Mouse (Mus musculus) hindlimb bud, embryonic 11.5 days (tissue): ENCODE measurements at regions not wholly inside any gene's neighbourhood (a gene's known extent, or its start where the extent isn't known, plus 50 kb on each side); places are given as distances from the start of the nearest gene placed in this dataset.
"Not testable (repeated sequence)": the region's sequence is repeated elsewhere in the genome, so short reads cannot be mapped to it uniquely, and the experiment has no call there.

Experiments
- DNase-seq: peaks from one replicate; pipeline ENCODE4 v3.0.0-alpha.2; 2012; ENCODE audit warnings: low read depth, low spot score; ENCODE audit errors: extremely low spot score

DNA sequence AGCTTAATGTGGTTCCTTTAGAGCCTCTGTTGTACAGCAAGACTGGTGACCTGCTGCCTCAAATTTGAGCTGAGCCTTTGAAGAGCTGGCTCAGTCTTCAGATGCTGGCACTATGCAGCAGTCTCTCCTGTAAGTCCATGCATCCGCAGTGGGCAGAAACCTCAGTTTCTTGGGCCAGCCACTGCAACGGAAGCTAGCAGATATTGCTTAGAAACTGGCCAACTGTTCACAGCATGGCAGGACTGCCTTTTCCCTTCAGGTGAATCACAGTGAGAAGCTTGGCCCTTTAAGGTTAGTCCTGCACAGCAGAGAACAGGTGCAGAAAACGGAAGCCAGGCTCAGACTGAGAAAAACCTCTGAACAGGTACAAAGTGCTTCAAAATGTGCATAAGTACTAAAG is 1976.8 kb upstream of the G6pd2 start:
- DNase-seq = no peak

DNA sequence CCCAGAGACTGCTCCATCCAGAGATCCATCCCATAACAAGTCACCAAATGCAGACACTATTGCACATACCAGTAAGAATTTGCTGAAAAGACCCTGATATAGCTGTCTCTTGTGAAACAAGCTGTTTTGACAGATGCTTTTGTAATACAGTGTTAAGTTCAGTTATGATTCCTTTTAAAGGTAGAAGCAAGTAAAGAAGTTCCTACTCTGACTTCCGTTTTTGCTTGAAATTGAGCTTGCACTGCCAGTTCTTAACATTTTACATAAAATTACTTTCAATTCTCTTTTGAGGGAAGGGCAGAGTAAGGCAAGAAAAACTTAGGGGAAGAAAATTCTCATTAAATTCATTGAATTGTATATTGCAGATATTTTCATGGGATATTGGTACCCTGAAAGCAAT is 1962.9 kb upstream of the G6pd2 start:
- DNase-seq = no peak

DNA sequence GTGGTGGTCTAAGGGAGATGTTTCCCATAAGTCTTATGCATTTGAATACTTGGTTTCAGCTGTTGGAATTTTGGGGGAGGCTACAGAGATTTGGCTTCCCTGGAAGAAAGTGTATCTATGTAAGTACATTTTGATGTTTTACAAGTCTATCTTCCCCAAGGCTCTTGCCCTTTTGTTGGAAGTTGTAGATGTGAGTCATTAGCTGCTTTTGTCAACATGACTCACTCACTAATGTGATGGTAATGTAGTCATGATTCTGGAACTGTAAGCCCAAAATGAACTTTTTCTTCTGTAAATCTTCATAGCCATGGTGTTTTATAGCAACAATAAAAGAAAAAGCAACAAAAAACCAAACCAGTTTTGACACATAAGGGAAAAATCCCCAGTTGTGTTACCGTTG is 1961.0 kb upstream of the G6pd2 start:
- DNase-seq = no peak

GRCm38 (mm10) chr5:59893952-59894724 is 1914.5 kb upstream of the G6pd2 start:
- no peak for DNase-seq

DNA sequence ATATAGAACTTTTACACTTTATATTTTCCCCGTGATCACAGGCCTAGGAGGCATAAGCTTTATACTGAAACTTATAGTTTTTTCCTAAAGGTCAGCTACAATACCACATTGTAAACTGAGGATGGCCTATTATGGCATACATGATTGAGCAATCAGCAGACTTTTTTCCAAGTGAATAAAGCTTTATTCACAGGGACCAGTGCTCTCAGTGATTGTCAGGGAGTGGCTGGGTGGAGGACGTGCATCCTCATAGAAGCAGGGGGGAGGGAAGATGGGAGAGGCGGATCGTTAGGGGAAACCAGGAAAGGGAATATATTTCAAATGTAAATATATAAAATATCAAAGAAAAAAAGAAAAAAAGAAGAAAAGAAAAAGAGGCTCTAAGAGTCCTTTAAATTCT is 1886.7 kb upstream of the G6pd2 start:
- no peak for DNase-seq

- DNase-seq = no peak
Observed at GRCm38 (mm10) chr5:59940861-59941260, 1867.8 kb upstream of the G6pd2 start.

DNA sequence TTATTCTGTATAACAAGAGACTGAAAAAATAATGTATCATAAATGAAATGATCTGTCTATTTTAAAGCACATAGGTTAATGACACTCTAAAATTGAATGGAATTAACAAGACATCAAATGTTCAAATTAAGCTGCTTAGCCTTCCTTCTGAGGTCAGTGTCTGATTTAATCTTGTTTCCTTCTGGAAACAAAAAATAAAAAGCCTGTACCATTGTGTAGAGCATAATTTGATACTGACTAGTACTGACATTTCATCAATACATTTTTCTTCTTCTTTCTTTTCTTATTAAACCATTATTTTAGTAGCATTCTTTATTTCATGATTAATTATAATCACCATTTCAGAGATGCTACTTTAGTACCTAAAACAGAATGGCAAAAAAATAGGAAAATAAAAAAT is 1862.9 kb upstream of the G6pd2 start:
- DNase-seq = no peak

DNA sequence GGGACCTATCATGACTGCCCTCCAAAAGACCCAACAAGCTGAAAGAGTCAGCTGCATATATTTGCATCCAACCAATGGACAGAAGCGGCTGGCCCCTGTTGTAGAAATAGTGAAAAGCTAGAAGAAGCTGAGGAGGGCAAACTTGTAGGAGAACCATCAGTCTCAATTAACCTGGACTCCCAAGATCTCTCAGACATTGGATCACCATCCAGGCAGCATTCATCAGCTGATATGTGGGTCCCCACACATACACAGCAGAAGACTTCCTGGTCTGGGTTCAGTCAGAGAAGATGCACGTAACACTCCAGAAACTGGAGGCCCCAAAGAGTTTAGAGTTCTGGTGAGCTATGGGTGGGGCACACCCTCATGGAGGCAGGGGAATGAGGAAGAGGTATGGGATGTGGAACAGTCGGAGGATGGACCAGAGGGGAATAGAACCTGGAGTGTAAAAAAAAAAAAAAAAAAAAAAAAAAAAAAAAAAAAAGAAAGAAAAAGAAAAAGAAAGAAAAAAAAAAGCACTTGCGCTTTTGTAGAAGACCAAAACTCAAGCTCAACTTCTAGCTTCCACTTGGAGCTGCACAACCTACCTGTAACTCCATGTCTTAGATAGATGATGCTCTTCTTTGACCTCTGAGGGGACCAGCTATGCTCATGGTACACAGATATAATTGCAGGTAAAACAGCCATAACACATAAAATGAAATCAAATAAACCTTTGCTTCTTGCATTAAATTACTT is 1860.6 kb upstream of the G6pd2 start:
- DNase-seq = no peak

DNA sequence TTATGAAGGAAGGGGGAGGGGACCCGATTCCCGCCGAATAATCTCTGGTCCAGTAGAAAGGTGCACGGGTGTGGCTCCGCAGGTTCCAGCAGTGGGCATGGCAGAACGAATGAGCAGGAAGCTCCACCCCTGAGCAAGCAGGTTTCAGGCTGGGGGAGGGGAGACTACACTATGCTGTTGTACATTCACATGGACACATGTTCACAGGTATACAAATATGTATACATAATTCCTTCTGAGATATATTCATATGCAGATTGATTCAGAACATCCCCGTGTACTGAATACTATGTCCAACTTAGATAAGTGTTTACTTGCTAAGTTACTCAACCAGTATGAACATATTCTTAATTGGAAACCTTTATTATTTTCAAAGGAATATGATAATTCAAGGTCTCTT is 1852.4 kb upstream of the G6pd2 start:
- not testable (repeated sequence) for DNase-seq

- DNase-seq = peak; percentile 2
Observed at GRCm38 (mm10) chr5:59996698-59997097, 1811.9 kb upstream of the G6pd2 start.

GRCm38 (mm10) chr5:60042603-60043175 is 1765.9 kb upstream of the G6pd2 start:
- DNase-seq = not testable (repeated sequence)

DNA sequence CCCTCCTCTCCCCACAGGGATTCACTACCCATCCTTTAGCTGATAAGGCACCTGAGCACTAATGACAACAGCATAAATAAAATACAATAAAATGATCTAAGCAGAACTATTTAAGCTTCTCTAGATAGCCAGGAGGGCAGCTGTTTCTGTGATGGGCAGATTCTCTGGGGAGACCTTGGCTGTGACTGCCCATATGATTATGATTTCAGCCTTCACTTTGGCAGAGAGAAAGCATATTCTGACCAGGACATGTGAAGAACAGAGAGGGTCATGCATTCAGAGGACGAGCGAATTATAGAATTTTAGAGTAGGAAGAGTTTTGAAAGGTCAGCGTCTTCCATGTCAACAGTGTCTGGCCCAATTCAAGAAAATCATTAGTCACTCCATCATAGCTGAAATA is 1759.6 kb upstream of the G6pd2 start:
- no peak for DNase-seq

GRCm38 (mm10) chr5:60061178-60061577 is 1747.4 kb upstream of the G6pd2 start:
- DNase-seq = no peak
